Mouse (Mus musculus) lung, adult 2 months (tissue): Measurements from ENCODE around the gene BC055324. TPM values are rescaled to one million over a fixed set of nuclear protein-coding genes. Genes with fewer than 3 reads are reported as not detected.
A peak's percentile ranks its signal among the peaks of the same experiment; 100 is the strongest.
"Not testable (repeated sequence)": the region's sequence is repeated elsewhere in the genome, so short reads cannot be mapped to it uniquely, and the experiment has no call there.

Experiments used
- DNase-seq: peaks from one replicate; pipeline ENCODE4 v3.0.0; 2022
- H3K4me1 ChIP-seq: fragments of 200-500 bp; 2 replicates; pipeline ENCODE4 v1.6.1; 2011; ENCODE audit warnings: low read length; ENCODE audit not compliant: control insufficient read depth, insufficient read depth
- H3K4me3 ChIP-seq: fragments of 200-500 bp; replicated peaks from 2 replicates; pipeline ENCODE3; 2011; ENCODE audit warnings: low read depth, mild to moderate bottlenecking, control low read depth, low read length; ENCODE audit errors: extremely low read depth
- CTCF ChIP-seq: fragments of 200-500 bp; IDR thresholded peaks from 2 replicates; pipeline ENCODE4 v1.5.1; 2011; ENCODE audit warnings: mild to moderate bottlenecking, low read length, control low read depth; ENCODE audit not compliant: insufficient read depth
- POLR2A ChIP-seq: fragments of 200-500 bp; IDR thresholded peaks from 2 replicates; pipeline ENCODE4 v1.6.1; 2011; ENCODE audit warnings: low read depth, mild to moderate bottlenecking, control low read depth, low read length, borderline replicate concordance; ENCODE audit errors: extremely low read depth
- WGBS: fragments of 180-500 bp; shearing (Covaris S2); methylation state at CpG from one replicate; pipeline ENCODE4 v1.1.7; 2018; 5-methylcytosine and 5-hydroxymethylcytosine counted together
- polyA plus RNA-seq: library from polyadenylated mRNA; depleted of rRNA; stranded (reverse); fragments of >200 nt; gene quantifications from 2 replicates; pipeline ENCODE4 v1.2.3, GENCODE M21; 2012; rRNA removed

The BC055324 gene
- 0.40 and 0.67 TPM in 2 replicates for polyA plus RNA-seq

- 4% methylated on average over 43 of the region's 43 CpGs for WGBS
- Histone ChIP-seq H3K4me1 (no peaks in the 10 kb centered on the region; the same call in 1 of the 2 replicates), H3K4me3 (peak within 1 kb of the TSS; percentile 96)
- DNase-seq = peak; percentile 88
- peak; percentile 56; the same call in 1 of the 2 replicates for TF ChIP-seq POLR2A
- no peak for TF ChIP-seq CTCF
Measured at GRCm38 (mm10) chr1:163994721-163995608, at the start of gene BC055324, which contains the start of gene Mettl18. Gene BC055324 (minus strand): TSS chr1:163994796. Gene Mettl18 (plus strand): TSS chr1:163994889.

- Histone ChIP-seq H3K4me3 (no peak overlapping the region), H3K4me1 (no peaks in the 10 kb centered on the region; the same call in 1 of the 2 replicates)
- TF ChIP-seq POLR2A (no peak), CTCF (no peak)
- WGBS = 40% methylated on average over 3 of the region's 3 CpGs
- DNase-seq = peak; percentile 10
Measured at GRCm38 (mm10) chr1:164043549-164043948, 49.0 kb upstream of the BC055324 start.

GRCm38 (mm10) chr1:164040385-164041135, 46.0 kb upstream of the BC055324 start:
- no peak for DNase-seq
- H3K4me3 ChIP-seq = no peak overlapping the region
- WGBS = 79% methylated on average over 10 of the region's 10 CpGs
- no peaks in the 10 kb centered on the region; the same call in 1 of the 2 replicates for H3K4me1 ChIP-seq
- no peak for TF ChIP-seq CTCF
- no peak for TF ChIP-seq POLR2A

- no peaks in the 10 kb centered on the region for H3K4me1 ChIP-seq
- no peak overlapping the region for H3K4me3 ChIP-seq
- no peak for DNase-seq
- 67% methylated on average over 5 of the region's 5 CpGs for WGBS
- no peak for TF ChIP-seq CTCF
- TF ChIP-seq POLR2A = no peak
Measured at GRCm38 (mm10) chr1:164027416-164027815, 32.8 kb upstream of the BC055324 start.

- 86% methylated on average over 4 of the region's 4 CpGs for WGBS
- DNase-seq = no peak
- H3K4me3 ChIP-seq = no peak overlapping the region
- TF ChIP-seq CTCF = no peak
- no peak for TF ChIP-seq POLR2A
- no peaks in the 10 kb centered on the region for H3K4me1 ChIP-seq
Measured at GRCm38 (mm10) chr1:164025685-164026084, 31.1 kb upstream of the BC055324 start.

GRCm38 (mm10) chr1:164022106-164022505, 27.5 kb upstream of the BC055324 start:
- not testable (repeated sequence) for DNase-seq, H3K4me1 ChIP-seq, H3K4me3 ChIP-seq
- 80% methylated on average over 5 of the region's 5 CpGs for WGBS

GRCm38 (mm10) chr1:164020746-164021145, 26.1 kb upstream of the BC055324 start:
- not testable (repeated sequence) for H3K4me1 ChIP-seq, DNase-seq, H3K4me3 ChIP-seq
- 85% methylated on average over 3 of the region's 3 CpGs for WGBS

GRCm38 (mm10) chr1:164019789-164020188, 25.2 kb upstream of the BC055324 start:
- TF ChIP-seq CTCF (no peak), POLR2A (no peak)
- no peaks in the 10 kb centered on the region for H3K4me1 ChIP-seq
- 48% methylated on average over 6 of the region's 6 CpGs for WGBS
- DNase-seq = no peak
- no peak overlapping the region for H3K4me3 ChIP-seq

GRCm38 (mm10) chr1:164018221-164018896, 23.8 kb upstream of the BC055324 start:
- no peak for TF ChIP-seq CTCF
- no peak for TF ChIP-seq POLR2A
- Histone ChIP-seq H3K4me1 (no peaks in the 10 kb centered on the region), H3K4me3 (no peak overlapping the region)
- no peak for DNase-seq
- WGBS = 76% methylated on average over 16 of the region's 16 CpGs

GRCm38 (mm10) chr1:164014616-164015015, 20.0 kb upstream of the BC055324 start:
- DNase-seq = no peak
- Histone ChIP-seq H3K4me3 (no peak overlapping the region), H3K4me1 (no peaks in the 10 kb centered on the region)
- no peak for TF ChIP-seq POLR2A
- no peak for TF ChIP-seq CTCF
- WGBS = 45% methylated on average over 1 of the region's 1 CpGs
